Comparison of ENCODE assay signal across 7 mouse cellular contexts in genomic region chr5:30912156-30912555, GRCm38 (mm10). TPM values are rescaled to one million over a fixed set of nuclear protein-coding genes. Genes with fewer than 3 reads are reported as not detected.
A peak's percentile ranks its signal among the peaks of the same experiment; 100 is the strongest.
DNase-seq lines count a peak whose midpoint lies in the region; ATAC-seq lines count a peak whose summit lies in the region.

No protein-coding gene starts in this region.

- no peaks in the 10 kb centered on the region for H3K27me3 ChIP-seq in megakaryocyte, embryonic 14.5 days (replicated peaks)
- H3K27me3 ChIP-seq in forebrain, embryonic 14.5 days (replicated peaks; ENCODE audit: control insufficient read depth, insufficient read depth, low read length) = no peaks in the 10 kb centered on the region
- no peaks in the 10 kb centered on the region for H3K27me3 ChIP-seq in limb, embryonic 11.5 days (ENCODE audit: control insufficient read depth, insufficient read depth, low read length)
- no peaks in the 10 kb centered on the region for H3K27me3 ChIP-seq in stomach, embryonic 15.5 days (replicated peaks)

- no peaks in the 10 kb centered on the region for H3K9me3 ChIP-seq in megakaryocyte, embryonic 14.5 days
- H3K9me3 ChIP-seq in forebrain, embryonic 14.5 days (replicated peaks; ENCODE audit: control insufficient read depth, low read length) = no peaks in the 10 kb centered on the region
- no peaks in the 10 kb centered on the region for H3K9me3 ChIP-seq in limb, embryonic 11.5 days (ENCODE audit: control insufficient read depth, low read length)
- H3K9me3 ChIP-seq in stomach, embryonic 15.5 days = no peaks in the 10 kb centered on the region

- no peak overlapping the region for H3K4me2 ChIP-seq in forebrain, embryonic 14.5 days (ENCODE audit: low read length)
- no peak overlapping the region for H3K4me2 ChIP-seq in limb, embryonic 11.5 days (ENCODE audit: low read depth, severe bottlenecking)
- H3K4me2 ChIP-seq in stomach, embryonic 15.5 days = no peak overlapping the region

- peak overlapping the region; percentile 29; the same call in 1 of the 2 replicates for H3K9ac ChIP-seq in forebrain, embryonic 14.5 days (ENCODE audit: low read length)
- 0 out of 2 replicates have a peak overlapping the region, but pooled peaks have one; percentile 40 for H3K9ac ChIP-seq in limb, embryonic 11.5 days (ENCODE audit: low read length)
- no peak overlapping the region for H3K9ac ChIP-seq in stomach, embryonic 15.5 days

- peak overlapping the region; percentile 98 for H3K4me3 ChIP-seq in megakaryocyte, embryonic 14.5 days (replicated peaks)
- H3K4me3 ChIP-seq in forebrain, embryonic 14.5 days (ENCODE audit: low read depth, low read length) = no peak overlapping the region
- H3K4me3 ChIP-seq in limb, embryonic 11.5 days (ENCODE audit: low read depth, low read length) = no peak overlapping the region
- no peak overlapping the region for H3K4me3 ChIP-seq in stomach, embryonic 15.5 days (replicated peaks)

- H3K4me1 ChIP-seq in megakaryocyte, embryonic 14.5 days = peaks cover 85% of the 10 kb centered on the region
- peaks cover 17% of the 10 kb centered on the region for H3K4me1 ChIP-seq in forebrain, embryonic 14.5 days (ENCODE audit: control insufficient read depth, insufficient read depth, low read length)
- peaks cover 59% of the 10 kb centered on the region for H3K4me1 ChIP-seq in limb, embryonic 11.5 days (ENCODE audit: control insufficient read depth, insufficient read depth, low read length)
- peaks cover 55% of the 10 kb centered on the region for H3K4me1 ChIP-seq in stomach, embryonic 15.5 days

- 41% methylated on average over 5 of the region's 5 CpGs for WGBS in forebrain, embryonic 14.5 days
- 75% methylated on average over 5 of the region's 5 CpGs for WGBS in limb, embryonic 11.5 days
- 48% methylated on average over 5 of the region's 5 CpGs for WGBS in stomach, embryonic 15.5 days

- peak overlapping the region; percentile 36 for H3K27ac ChIP-seq in forebrain, embryonic 14.5 days (ENCODE audit: low read depth, low read length)
- peak overlapping the region; percentile 99 for H3K27ac ChIP-seq in limb, embryonic 11.5 days (replicated peaks; ENCODE audit: low read depth, low read length)
- peak overlapping the region; percentile 95 for H3K27ac ChIP-seq in stomach, embryonic 15.5 days

- peak; percentile 45 for DNase-seq in forebrain, embryonic 14.5 days (ENCODE audit: low spot score)
- no peak for DNase-seq in limb, embryonic 11.5 days (ENCODE audit: low spot score)
- no peak for DNase-seq in urinary bladder, postnatal 10 days (ENCODE audit: low spot score)
- DNase-seq in frontal cortex, postnatal 25 days (ENCODE audit: low spot score in 2 of 2) = no peak

- no peak for ATAC-seq in megakaryocyte, adult 5-6 weeks (ENCODE audit: poor library complexity, severe bottlenecking)
- no peak for ATAC-seq in forebrain, embryonic 14.5 days
- ATAC-seq in limb, embryonic 11.5 days (ENCODE audit: insufficient number of reproducible peaks, low FRiP score, low TSS enrichment, low read depth) = no peak
- ATAC-seq in stomach, embryonic 15.5 days (ENCODE audit: insufficient read depth, low FRiP score, low read depth) = no peak

- H3K36me3 ChIP-seq in megakaryocyte, embryonic 14.5 days (replicated peaks; ENCODE audit: low read length) = peaks cover 21% of the 10 kb centered on the region
- H3K36me3 ChIP-seq in forebrain, embryonic 14.5 days (ENCODE audit: control insufficient read depth, insufficient read depth, low read length) = no peaks in the 10 kb centered on the region
- H3K36me3 ChIP-seq in limb, embryonic 11.5 days (ENCODE audit: control insufficient read depth, insufficient read depth, low read length) = no peaks in the 10 kb centered on the region
- H3K36me3 ChIP-seq in stomach, embryonic 15.5 days = 0 out of 2 replicates have a peak, but pooled peaks cover 4% of the 10 kb centered on the region

RNA-seq across cellular contexts. Expression of gene Emilin1, which starts 1.0 kb away (rescaled TPM):
- 427 and 497 TPM in 2 replicates for polyA plus RNA-seq in megakaryocyte, embryonic 14.5 days (2012; ENCODE audit: insufficient read depth, low replicate concordance)
- total RNA-seq in megakaryocyte, adult 5-6 weeks (2015) = 20.2 and 20.3 TPM in 2 replicates
- 25.5 and 35.5 TPM in 2 replicates for total RNA-seq in megakaryocyte, adult 5-6 weeks (2017)
- 8.6 and 11.6 TPM in 2 replicates for polyA plus RNA-seq in forebrain, embryonic 14.5 days (2014; fragmentation: Nextera tagmentation; extraction: Ambion mirVana)
- polyA plus RNA-seq in limb, embryonic 11.5 days (2014; fragmentation: Nextera tagmentation; extraction: Ambion mirVana) = 117 and 122 TPM in 2 replicates
- 252 and 255 TPM in 2 replicates for polyA plus RNA-seq in stomach, embryonic 15.5 days (2015; fragmentation: Nextera tagmentation; extraction: Ambion mirVana)

RNA-seq across cellular contexts. Expression of gene Ost4, which starts 4.6 kb away (rescaled TPM):
- 57.7 and 180 TPM in 2 replicates for polyA plus RNA-seq in megakaryocyte, embryonic 14.5 days (2012; ENCODE audit: insufficient read depth, low replicate concordance)
- 342 and 413 TPM in 2 replicates for total RNA-seq in megakaryocyte, adult 5-6 weeks (2015)
- total RNA-seq in megakaryocyte, adult 5-6 weeks (2017) = 286 and 294 TPM in 2 replicates
- 265 and 340 TPM in 2 replicates for polyA plus RNA-seq in forebrain, embryonic 14.5 days (2014; fragmentation: Nextera tagmentation; extraction: Ambion mirVana)
- 384 and 395 TPM in 2 replicates for polyA plus RNA-seq in limb, embryonic 11.5 days (2014; fragmentation: Nextera tagmentation; extraction: Ambion mirVana)
- 443 and 450 TPM in 2 replicates for polyA plus RNA-seq in stomach, embryonic 15.5 days (2015; fragmentation: Nextera tagmentation; extraction: Ambion mirVana)

RNA-seq across cellular contexts. Expression of gene Khk, which starts 9.1 kb away (rescaled TPM):
- 11.7 and 40.4 TPM in 2 replicates for polyA plus RNA-seq in megakaryocyte, embryonic 14.5 days (2012; ENCODE audit: insufficient read depth, low replicate concordance)
- total RNA-seq in megakaryocyte, adult 5-6 weeks (2015) = 92.3 and 93.8 TPM in 2 replicates
- 52.7 and 70.7 TPM in 2 replicates for total RNA-seq in megakaryocyte, adult 5-6 weeks (2017)
- 8.3 and 11.2 TPM in 2 replicates for polyA plus RNA-seq in forebrain, embryonic 14.5 days (2014; fragmentation: Nextera tagmentation; extraction: Ambion mirVana)
- polyA plus RNA-seq in limb, embryonic 11.5 days (2014; fragmentation: Nextera tagmentation; extraction: Ambion mirVana) = 5.4 and 7.9 TPM in 2 replicates
- 21.0 and 25.5 TPM in 2 replicates for polyA plus RNA-seq in stomach, embryonic 15.5 days (2015; fragmentation: Nextera tagmentation; extraction: Ambion mirVana)

RNA-seq across cellular contexts. Expression of gene Agbl5, which starts 23.7 kb away (rescaled TPM):
- polyA plus RNA-seq in megakaryocyte, embryonic 14.5 days (2012; ENCODE audit: insufficient read depth, low replicate concordance) = 36.7 and 70.8 TPM in 2 replicates
- total RNA-seq in megakaryocyte, adult 5-6 weeks (2015) = 5.7 and 7.1 TPM in 2 replicates
- total RNA-seq in megakaryocyte, adult 5-6 weeks (2017) = 3.6 and 3.9 TPM in 2 replicates
- polyA plus RNA-seq in forebrain, embryonic 14.5 days (2014; fragmentation: Nextera tagmentation; extraction: Ambion mirVana) = 18.9 and 22.1 TPM in 2 replicates
- 33.0 and 35.7 TPM in 2 replicates for polyA plus RNA-seq in limb, embryonic 11.5 days (2014; fragmentation: Nextera tagmentation; extraction: Ambion mirVana)
- 15.9 and 23.1 TPM in 2 replicates for polyA plus RNA-seq in stomach, embryonic 15.5 days (2015; fragmentation: Nextera tagmentation; extraction: Ambion mirVana)

RNA-seq across cellular contexts. Expression of gene Cgref1, which starts 33.2 kb away (rescaled TPM):
- polyA plus RNA-seq in megakaryocyte, embryonic 14.5 days (2012; ENCODE audit: insufficient read depth, low replicate concordance) = not detected in 2 replicates
- total RNA-seq in megakaryocyte, adult 5-6 weeks (2015) = not detected in 2 replicates
- total RNA-seq in megakaryocyte, adult 5-6 weeks (2017) = not detected in 2 replicates
- polyA plus RNA-seq in forebrain, embryonic 14.5 days (2014; fragmentation: Nextera tagmentation; extraction: Ambion mirVana) = 21.4 and 26.2 TPM in 2 replicates
- polyA plus RNA-seq in limb, embryonic 11.5 days (2014; fragmentation: Nextera tagmentation; extraction: Ambion mirVana) = 2.2 and 2.7 TPM in 2 replicates
- 11.7 and 14.8 TPM in 2 replicates for polyA plus RNA-seq in stomach, embryonic 15.5 days (2015; fragmentation: Nextera tagmentation; extraction: Ambion mirVana)

Comparison
In these comparisons a context has a peak if more than half of its experiments do, and no peak if none do; other contexts are left out.
1. H3K27ac ChIP-seq: peak in every context shown above with its lines; median percentile 99 in limb, embryonic 11.5 days; 95 in stomach, embryonic 15.5 days; 36 in forebrain, embryonic 14.5 days.